Mouse (Mus musculus): ENCODE data around the gene Dlk2. TPM values are rescaled to one million over a fixed set of nuclear protein-coding genes. Genes with fewer than 3 reads are reported as not detected.

The Dlk2 gene
- total and polyA plus RNA-seq, 3 experiments: 0.22 TPM; not detected in 2

GRCm38 (mm10) chr17:46351026-46351700 lies 53.9 kb downstream of the Dlk2 start:
- no peak for DNase-seq (ENCODE audit: low spot score)
- no peak for ATAC-seq (ENCODE audit: extremely low read depth, insufficient number of reproducible peaks, low FRiP score, poor library complexity, severe bottlenecking)
- Histone ChIP-seq H3K9me3 (replicated peaks) (no peaks in the 10 kb centered on the region), H3K27me3 (ENCODE audit: insufficient read depth, low read length) (no peaks in the 10 kb centered on the region; the same call in 1 of the 2 replicates), H3K4me3 (ENCODE audit: low read depth, low read length) (no peak overlapping the region), H3K36me3 (replicated peaks) (no peaks in the 10 kb centered on the region), H3K4me1 (ENCODE audit: insufficient read depth, low read depth, low read length) (no peaks in the 10 kb centered on the region)
- no peak for TF ChIP-seq TAL1 (conservative IDR thresholded peaks at IDR 0.05; ENCODE audit: low read depth, low read length)
- no peak for TF ChIP-seq CTCF (IDR thresholded peaks at IDR 0.05; ENCODE audit: low read depth, low read length)
- no peak for TF ChIP-seq GATA2 (IDR thresholded peaks at IDR 0.05; ENCODE audit: borderline replicate concordance, low read depth, low read length)
- TF ChIP-seq POLR2AphosphoS5 (IDR thresholded peaks at IDR 0.05; ENCODE audit: insufficient replicate concordance, low read depth, low read length): no peak
- no peak for TF ChIP-seq GATA1 (IDR thresholded peaks at IDR 0.05; ENCODE audit: borderline replicate concordance, low read length)

Other genes with a start within 250 kb of the Dlk2 start
- 66.4 and 87.7 TPM in 2 replicates for gene Mrps18a, start 186.4 kb upstream of the Dlk2 start, total RNA-seq (2014; fragmentation: Nextera tagmentation)
- gene Mrps18a, start 186.4 kb upstream of the Dlk2 start, total RNA-seq (2017): 55.3 and 71.3 TPM in 2 replicates
- gene Mrps18a, start 186.4 kb upstream of the Dlk2 start, polyA plus RNA-seq (2012): 88.7 and 110 TPM in 2 replicates
- gene Rsph9, start 153.2 kb upstream of the Dlk2 start, total RNA-seq (2014; fragmentation: Nextera tagmentation): not detected in 2 replicates
- 0.12 TPM in 1 of 2 replicates, not detected in the other for gene Rsph9, start 153.2 kb upstream of the Dlk2 start, total RNA-seq (2017)
- not detected in 2 replicates for gene Rsph9, start 153.2 kb upstream of the Dlk2 start, polyA plus RNA-seq (2012)
- gene Mad2l1bp, start 143.9 kb upstream of the Dlk2 start, total RNA-seq (2014; fragmentation: Nextera tagmentation): 21.7 and 27.4 TPM in 2 replicates
- gene Mad2l1bp, start 143.9 kb upstream of the Dlk2 start, total RNA-seq (2017): 12.7 and 14.0 TPM in 2 replicates
- 7.8 and 12.8 TPM in 2 replicates for gene Mad2l1bp, start 143.9 kb upstream of the Dlk2 start, polyA plus RNA-seq (2012)
- 41.7 and 182 TPM in 2 replicates for gene Gtpbp2, start 136.4 kb upstream of the Dlk2 start, total RNA-seq (2014; fragmentation: Nextera tagmentation)
- 30.3 and 31.8 TPM in 2 replicates for gene Gtpbp2, start 136.4 kb upstream of the Dlk2 start, total RNA-seq (2017)
- 55.0 and 61.1 TPM in 2 replicates for gene Gtpbp2, start 136.4 kb upstream of the Dlk2 start, polyA plus RNA-seq (2012)
- 24.8 and 25.7 TPM in 2 replicates for gene Polh, start 94.8 kb upstream of the Dlk2 start, total RNA-seq (2014; fragmentation: Nextera tagmentation)
- 33.3 and 34.6 TPM in 2 replicates for gene Polh, start 94.8 kb upstream of the Dlk2 start, total RNA-seq (2017)
- 2.2 and 2.8 TPM in 2 replicates for gene Polh, start 94.8 kb upstream of the Dlk2 start, polyA plus RNA-seq (2012)
- gene Xpo5, start 94.6 kb upstream of the Dlk2 start, total RNA-seq (2014; fragmentation: Nextera tagmentation): 65.6 and 77.6 TPM in 2 replicates
- gene Xpo5, start 94.6 kb upstream of the Dlk2 start, total RNA-seq (2017): 50.9 and 55.3 TPM in 2 replicates
- 14.1 and 24.8 TPM in 2 replicates for gene Xpo5, start 94.6 kb upstream of the Dlk2 start, polyA plus RNA-seq (2012)
- gene Polr1c, start 49.4 kb upstream of the Dlk2 start, total RNA-seq (2014; fragmentation: Nextera tagmentation): 56.4 and 76.2 TPM in 2 replicates
- 64.1 and 71.0 TPM in 2 replicates for gene Polr1c, start 49.4 kb upstream of the Dlk2 start, total RNA-seq (2017)
- 17.7 and 26.6 TPM in 2 replicates for gene Polr1c, start 49.4 kb upstream of the Dlk2 start, polyA plus RNA-seq (2012)
- gene Yipf3, start 49.3 kb upstream of the Dlk2 start, total RNA-seq (2014; fragmentation: Nextera tagmentation): 31.3 and 32.5 TPM in 2 replicates
- 28.1 and 40.0 TPM in 2 replicates for gene Yipf3, start 49.3 kb upstream of the Dlk2 start, total RNA-seq (2017)
- gene Yipf3, start 49.3 kb upstream of the Dlk2 start, polyA plus RNA-seq (2012): 72.2 and 72.4 TPM in 2 replicates
- 0.38 TPM in 1 of 2 replicates, not detected in the other for gene Lrrc73, start 43.9 kb upstream of the Dlk2 start, total RNA-seq (2014; fragmentation: Nextera tagmentation)
- gene Lrrc73, start 43.9 kb upstream of the Dlk2 start, total RNA-seq (2017): 0.27 and 0.70 TPM in 2 replicates
- gene Lrrc73, start 43.9 kb upstream of the Dlk2 start, polyA plus RNA-seq (2012): 1.5 and 2.4 TPM in 2 replicates
- gene Tjap1, start 14.4 kb upstream of the Dlk2 start, total RNA-seq (2014; fragmentation: Nextera tagmentation): 35.3 and 48.1 TPM in 2 replicates
- 12.9 and 13.0 TPM in 2 replicates for gene Tjap1, start 14.4 kb upstream of the Dlk2 start, total RNA-seq (2017)
- gene Tjap1, start 14.4 kb upstream of the Dlk2 start, polyA plus RNA-seq (2012): 110 and 121 TPM in 2 replicates
- 8.6 and 9.4 TPM in 2 replicates for gene Abcc10, start 30.9 kb downstream of the Dlk2 start, total RNA-seq (2014; fragmentation: Nextera tagmentation)
- gene Abcc10, start 30.9 kb downstream of the Dlk2 start, total RNA-seq (2017): 3.1 and 3.8 TPM in 2 replicates
- gene Abcc10, start 30.9 kb downstream of the Dlk2 start, polyA plus RNA-seq (2012): 11.6 and 11.7 TPM in 2 replicates
- gene Zfp318, start 86.3 kb downstream of the Dlk2 start, total RNA-seq (2014; fragmentation: Nextera tagmentation): 45.3 and 46.6 TPM in 2 replicates
- gene Zfp318, start 86.3 kb downstream of the Dlk2 start, total RNA-seq (2017): 25.2 and 27.5 TPM in 2 replicates
- gene Zfp318, start 86.3 kb downstream of the Dlk2 start, polyA plus RNA-seq (2012): 3.5 and 4.1 TPM in 2 replicates
- gene Crip3, start 131.5 kb downstream of the Dlk2 start, total RNA-seq (2014; fragmentation: Nextera tagmentation): not detected in 2 replicates
- gene Crip3, start 131.5 kb downstream of the Dlk2 start, total RNA-seq (2017): 0.12 TPM in 1 of 2 replicates, not detected in the other
- gene Crip3, start 131.5 kb downstream of the Dlk2 start, polyA plus RNA-seq (2012): not detected in 2 replicates
- gene Slc22a7, start 141.0 kb downstream of the Dlk2 start, total RNA-seq (2014; fragmentation: Nextera tagmentation): not detected in 2 replicates
- gene Slc22a7, start 141.0 kb downstream of the Dlk2 start, total RNA-seq (2017): not detected in 2 replicates
- not detected in 2 replicates for gene Slc22a7, start 141.0 kb downstream of the Dlk2 start, polyA plus RNA-seq (2012)
- gene Ttbk1, start 190.3 kb downstream of the Dlk2 start, total RNA-seq (2014; fragmentation: Nextera tagmentation): not detected in 2 replicates
- 0.11 and 0.52 TPM in 2 replicates for gene Ttbk1, start 190.3 kb downstream of the Dlk2 start, total RNA-seq (2017)
- gene Ttbk1, start 190.3 kb downstream of the Dlk2 start, polyA plus RNA-seq (2012): 0.01 TPM in 1 of 2 replicates, not detected in the other
- 26.0 and 29.8 TPM in 2 replicates for gene Dnph1, start 199.3 kb downstream of the Dlk2 start, total RNA-seq (2014; fragmentation: Nextera tagmentation)
- 18.8 and 24.9 TPM in 2 replicates for gene Dnph1, start 199.3 kb downstream of the Dlk2 start, total RNA-seq (2017)
- 36.9 and 38.1 TPM in 2 replicates for gene Dnph1, start 199.3 kb downstream of the Dlk2 start, polyA plus RNA-seq (2012)
- 0.24 and 0.45 TPM in 2 replicates for gene Cul9, start 249.0 kb downstream of the Dlk2 start, total RNA-seq (2014; fragmentation: Nextera tagmentation)
- 0.76 and 0.81 TPM in 2 replicates for gene Cul9, start 249.0 kb downstream of the Dlk2 start, total RNA-seq (2017)
- gene Cul9, start 249.0 kb downstream of the Dlk2 start, polyA plus RNA-seq (2012): 0.66 and 0.70 TPM in 2 replicates